Mouse (Mus musculus): ENCODE measurements around the gene Fam98b. TPM values are rescaled to one million over a fixed set of nuclear protein-coding genes. Genes with fewer than 3 reads are reported as not detected.

Fam98b gene
- polyA plus RNA-seq, 1 experiment from 2014 or later = 10.3 TPM

DNA sequence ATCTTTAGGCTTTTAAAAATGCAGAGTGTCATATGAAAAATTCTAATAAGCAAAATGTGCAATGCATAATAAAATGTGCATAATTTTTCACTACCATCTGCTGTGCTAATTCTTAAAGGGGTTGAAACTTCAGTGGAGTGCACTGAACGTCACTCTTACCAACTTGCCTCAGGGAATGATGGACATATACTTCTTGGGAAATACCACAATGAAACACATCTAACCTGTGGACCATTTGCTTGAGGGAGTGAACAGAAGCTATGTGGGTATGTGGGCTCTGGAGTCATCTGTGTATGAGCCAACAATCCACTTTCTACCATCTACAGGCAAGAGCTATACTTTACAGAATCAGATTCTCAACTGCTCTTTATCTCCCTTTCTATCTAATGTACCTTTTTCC is 61.8 kb downstream of the Fam98b start:
- Histone ChIP-seq H3K27me3 (replicated peaks; ENCODE audit: control insufficient read depth, insufficient read depth, low read length) (no peaks in the 10 kb centered on the region), H3K9me3 (replicated peaks; ENCODE audit: control insufficient read depth, low read length) (no peaks in the 10 kb centered on the region), H3K36me3 (ENCODE audit: control insufficient read depth, insufficient read depth, low read length) (no peaks in the 10 kb centered on the region), H3K4me2 (ENCODE audit: low read length) (no peak overlapping the region), H3K9ac (ENCODE audit: low read length) (no peak overlapping the region), H3K27ac (ENCODE audit: low read depth, low read length) (no peak overlapping the region), H3K4me1 (ENCODE audit: control insufficient read depth, insufficient read depth, low read length) (no peaks in the 10 kb centered on the region), H3K4me3 (ENCODE audit: low read depth, low read length) (no peak overlapping the region)
- WGBS = 53% methylated on average over 1 of the region's 1 CpGs
- DNase-seq (ENCODE audit: low spot score) (peak; percentile 38), ATAC-seq (peak; percentile 42; the same call in 1 of the 2 replicates)

DNA sequence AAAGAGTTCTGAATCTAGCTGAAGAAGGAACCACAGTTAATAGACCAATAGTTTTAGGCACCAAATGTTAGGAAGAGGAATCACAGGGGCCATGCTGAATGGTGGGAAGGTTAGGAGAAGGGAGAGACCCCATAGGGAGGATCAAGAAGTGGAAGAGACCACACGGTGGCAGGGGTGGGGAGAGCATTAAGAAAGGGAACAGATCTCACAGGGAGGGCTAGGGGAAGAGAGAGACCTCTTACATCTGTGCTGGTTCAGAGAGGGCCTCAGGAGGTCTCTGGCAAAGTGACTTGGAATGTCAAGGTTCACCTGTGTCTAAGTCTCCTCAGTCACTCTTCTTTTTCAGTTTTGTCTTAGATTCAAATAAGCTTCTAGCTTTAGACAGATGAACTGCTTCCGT is 62.5 kb downstream of the Fam98b start:
- WGBS = 54% methylated on average over 2 of the region's 2 CpGs
- Histone ChIP-seq H3K4me1 (ENCODE audit: control insufficient read depth, insufficient read depth, low read length) (no peaks in the 10 kb centered on the region), H3K27me3 (replicated peaks; ENCODE audit: control insufficient read depth, insufficient read depth, low read length) (no peaks in the 10 kb centered on the region), H3K4me2 (ENCODE audit: low read length) (no peak overlapping the region), H3K4me3 (ENCODE audit: low read depth, low read length) (no peak overlapping the region), H3K27ac (ENCODE audit: low read depth, low read length) (no peak overlapping the region; the same call in 1 of the 2 replicates), H3K9ac (ENCODE audit: low read length) (no peak overlapping the region), H3K36me3 (ENCODE audit: control insufficient read depth, insufficient read depth, low read length) (no peaks in the 10 kb centered on the region), H3K9me3 (replicated peaks; ENCODE audit: control insufficient read depth, low read length) (no peaks in the 10 kb centered on the region)
- DNase-seq (ENCODE audit: low spot score) = no peak
- peak; percentile 29; the same call in 1 of the 2 replicates for ATAC-seq

DNA sequence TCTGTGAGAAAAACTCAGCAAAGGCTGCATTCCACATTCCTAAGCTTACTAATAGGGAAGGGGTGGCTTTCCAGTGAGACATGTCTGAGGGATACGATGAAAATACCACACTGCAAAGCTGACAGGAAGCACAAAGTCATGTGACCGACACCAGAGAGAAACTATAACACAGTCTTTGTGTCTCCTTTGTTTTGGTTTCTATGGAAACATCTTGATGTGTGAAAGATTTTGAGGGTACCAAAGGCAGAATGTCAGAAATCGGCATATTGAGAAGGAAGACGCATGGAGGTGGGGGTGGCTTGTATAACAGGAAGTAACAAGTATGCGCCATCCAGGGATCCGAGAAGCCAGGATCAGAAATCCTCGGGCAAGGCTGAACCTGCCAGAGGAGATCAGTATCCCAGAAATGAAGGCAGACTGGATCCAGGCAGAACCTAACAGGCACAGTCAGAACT is 62.9 kb downstream of the Fam98b start:
- Histone ChIP-seq H3K4me2 (ENCODE audit: low read length) (peak overlapping the region; percentile 23; the same call in 1 of the 2 replicates), H3K4me3 (ENCODE audit: low read depth, low read length) (no peak overlapping the region), H3K27ac (ENCODE audit: low read depth, low read length) (no peak overlapping the region; the same call in 1 of the 2 replicates), H3K9ac (ENCODE audit: low read length) (no peak overlapping the region), H3K9me3 (replicated peaks; ENCODE audit: control insufficient read depth, low read length) (no peaks in the 10 kb centered on the region), H3K4me1 (ENCODE audit: control insufficient read depth, insufficient read depth, low read length) (no peaks in the 10 kb centered on the region), H3K36me3 (ENCODE audit: control insufficient read depth, insufficient read depth, low read length) (no peaks in the 10 kb centered on the region), H3K27me3 (replicated peaks; ENCODE audit: control insufficient read depth, insufficient read depth, low read length) (no peaks in the 10 kb centered on the region)
- 62% methylated on average over 7 of the region's 7 CpGs for WGBS
- peak; percentile 73 for DNase-seq (ENCODE audit: low spot score)
- peak; percentile 83; the same call in 1 of the 2 replicates for ATAC-seq

DNA sequence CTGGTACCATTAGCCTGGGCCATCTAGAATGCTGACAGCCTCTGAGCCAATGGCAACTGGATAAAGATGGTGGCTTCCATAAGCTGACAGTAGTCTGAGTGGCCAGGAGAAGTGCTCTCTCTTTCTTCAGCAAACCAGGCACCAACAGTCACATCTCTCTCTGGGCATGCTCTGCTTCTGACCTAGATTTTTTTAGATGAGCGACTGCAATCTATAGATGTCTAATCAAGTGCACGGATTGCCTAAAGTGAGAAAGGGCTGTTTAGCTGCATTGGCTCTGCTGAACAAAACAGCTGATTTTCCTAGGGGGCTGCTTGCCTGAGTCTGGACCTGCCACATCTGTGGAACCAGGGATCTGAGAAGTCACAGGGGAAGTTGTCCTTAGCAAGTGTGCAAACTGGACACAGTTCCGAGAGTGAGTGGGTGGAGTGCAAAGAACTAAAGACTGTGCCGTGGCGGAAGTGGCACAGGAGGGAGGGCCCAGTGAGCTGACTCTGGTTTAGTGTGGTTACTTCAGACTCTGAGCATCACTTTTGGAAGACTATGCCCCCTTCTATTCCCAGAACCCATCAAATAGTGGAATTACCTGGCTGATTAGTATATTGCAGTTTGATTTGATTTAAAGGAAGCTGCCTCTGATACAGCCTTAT is 64.2 kb downstream of the Fam98b start:
- H3K27ac ChIP-seq (ENCODE audit: low read depth, low read length) = no peak overlapping the region
- no peak overlapping the region for H3K9ac ChIP-seq (ENCODE audit: low read length)
- WGBS = 64% methylated on average over 5 of the region's 5 CpGs
- no peaks in the 10 kb centered on the region for H3K27me3 ChIP-seq (replicated peaks; ENCODE audit: control insufficient read depth, insufficient read depth, low read length)
- H3K9me3 ChIP-seq (replicated peaks; ENCODE audit: control insufficient read depth, low read length) = no peaks in the 10 kb centered on the region
- H3K4me2 ChIP-seq (ENCODE audit: low read length) = no peak overlapping the region
- DNase-seq (ENCODE audit: low spot score) (no peak), ATAC-seq (no peak)
- H3K4me3 ChIP-seq (ENCODE audit: low read depth, low read length) = no peak overlapping the region
- no peaks in the 10 kb centered on the region for H3K36me3 ChIP-seq (ENCODE audit: control insufficient read depth, insufficient read depth, low read length)
- no peaks in the 10 kb centered on the region for H3K4me1 ChIP-seq (ENCODE audit: control insufficient read depth, insufficient read depth, low read length)

DNA sequence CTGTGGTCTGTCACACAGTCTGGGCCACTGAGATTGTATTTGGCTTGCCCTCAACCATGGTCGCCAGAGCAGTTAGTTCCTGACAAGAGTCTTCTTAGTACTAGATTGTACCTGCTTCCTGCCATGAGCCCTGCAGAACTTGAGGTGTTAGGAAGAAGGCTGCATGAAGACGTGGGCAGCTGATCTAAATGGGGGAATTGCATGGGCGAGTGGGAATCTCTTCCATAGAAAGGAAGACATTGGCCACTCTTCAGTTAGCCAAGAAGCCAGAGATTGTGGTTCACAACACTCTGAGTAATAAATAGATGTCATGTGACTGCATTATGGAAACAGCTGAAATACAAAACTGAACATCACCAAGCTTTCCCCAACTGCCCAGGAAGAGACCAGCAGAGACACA is 69.5 kb downstream of the Fam98b start:
- 84% methylated on average over 3 of the region's 3 CpGs for WGBS
- H3K36me3 ChIP-seq (ENCODE audit: control insufficient read depth, insufficient read depth, low read length) = no peaks in the 10 kb centered on the region
- no peaks in the 10 kb centered on the region for H3K4me1 ChIP-seq (ENCODE audit: control insufficient read depth, insufficient read depth, low read length)
- no peak overlapping the region for H3K9ac ChIP-seq (ENCODE audit: low read length)
- no peak overlapping the region for H3K4me2 ChIP-seq (ENCODE audit: low read length)
- H3K27ac ChIP-seq (ENCODE audit: low read depth, low read length) = no peak overlapping the region
- H3K9me3 ChIP-seq (replicated peaks; ENCODE audit: control insufficient read depth, low read length) = no peaks in the 10 kb centered on the region
- DNase-seq (ENCODE audit: low spot score) = no peak
- H3K27me3 ChIP-seq (replicated peaks; ENCODE audit: control insufficient read depth, insufficient read depth, low read length) = no peaks in the 10 kb centered on the region
- ATAC-seq = no peak
- no peak overlapping the region for H3K4me3 ChIP-seq (ENCODE audit: low read depth, low read length)

Other genes with a start within 250 kb of the Fam98b start
- gene Spred1, start 128.4 kb upstream of the Fam98b start, polyA plus RNA-seq (2014; fragmentation: Nextera tagmentation; extraction: Ambion mirVana) = 11.2 and 11.5 TPM in 2 replicates
- 3.5 and 5.1 TPM in 2 replicates for gene Rasgrp1, start 93.3 kb downstream of the Fam98b start, polyA plus RNA-seq (2014; fragmentation: Nextera tagmentation; extraction: Ambion mirVana)

All from forebrain, embryonic 14.5 days (tissue).